Mouse (Mus musculus) adrenal gland, postnatal 4 days (tissue): Measurements from ENCODE around the gene Tex30. TPM values are rescaled to one million over a fixed set of nuclear protein-coding genes. Genes with fewer than 3 reads are reported as not detected.
A peak's percentile ranks its signal among the peaks of the same experiment; 100 is the strongest.

Experiments used
- DNase-seq, 2 experiments: peaks; one replicate each; pipeline ENCODE4 v3.0.0; 2021 to 2022; ENCODE audit warnings: low spot score in 2 of 2, mixed read lengths in 2 of 2
- long read RNA-seq, 2 experiments: library from polyadenylated mRNA; stranded (forward); transcript quantifications; one replicate each; pipeline ENCODE4 v2.0.0; 2021
- total RNA-seq, 2 experiments: library from RNA; stranded (reverse); gene quantifications; 2 replicates each; pipeline ENCODE4 v1.2.3; 2021

Gene Tex30
- 10 to 100 TPM; 13.3 to 15.9 TPM for total RNA-seq
- long read RNA-seq, experiment 1, transcript Tex30-211 (6 exons, 960 nt): major isoform, 5 of 12 reads
- long read RNA-seq, experiment 1, partial matches to known transcripts: 1 of 12 reads
- long read RNA-seq, experiment 1, other reads (novel, unspliced or antisense): 6 of 12 reads
- long read RNA-seq, experiment 2, transcript Tex30-211 (6 exons, 960 nt): major isoform, 9 of 17 reads
- long read RNA-seq, experiment 2, partial matches to known transcripts: 0 of 17 reads
- long read RNA-seq, experiment 2, other reads (novel, unspliced or antisense): 3 of 17 reads

DNA sequence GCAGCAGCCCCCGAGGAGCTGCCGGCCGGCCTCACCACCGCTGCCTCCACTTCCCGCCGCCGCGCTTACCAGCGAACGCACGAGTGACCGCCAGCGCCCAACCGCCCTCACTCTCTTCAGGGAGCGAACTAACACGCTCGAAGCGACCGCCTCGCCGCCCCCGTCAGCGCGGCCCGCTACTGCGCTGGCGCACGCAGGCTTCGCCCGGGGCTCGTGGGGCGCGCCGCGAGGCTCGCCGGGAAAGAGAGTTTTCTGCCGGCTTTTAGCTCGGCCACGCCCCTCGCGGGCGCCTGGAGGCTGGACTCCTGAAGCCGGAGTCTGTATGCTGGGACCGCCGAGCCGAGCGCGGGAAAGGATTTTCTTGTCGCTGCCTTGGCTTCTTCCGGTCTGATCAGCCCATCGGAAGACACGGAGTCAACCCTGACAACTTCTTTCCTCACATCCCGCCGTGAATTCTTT lies at the start of gene Tex30:
Gene Tex30, minus strand, starts transcription at position 183 of the 459 bp plus-strand sequence.
- peak; percentile 81 to 87 for DNase-seq

- DNase-seq: no peak
Measured at GRCm38 (mm10) chr1:44148706-44149105, 46.5 kb upstream of the Tex30 start.

DNA sequence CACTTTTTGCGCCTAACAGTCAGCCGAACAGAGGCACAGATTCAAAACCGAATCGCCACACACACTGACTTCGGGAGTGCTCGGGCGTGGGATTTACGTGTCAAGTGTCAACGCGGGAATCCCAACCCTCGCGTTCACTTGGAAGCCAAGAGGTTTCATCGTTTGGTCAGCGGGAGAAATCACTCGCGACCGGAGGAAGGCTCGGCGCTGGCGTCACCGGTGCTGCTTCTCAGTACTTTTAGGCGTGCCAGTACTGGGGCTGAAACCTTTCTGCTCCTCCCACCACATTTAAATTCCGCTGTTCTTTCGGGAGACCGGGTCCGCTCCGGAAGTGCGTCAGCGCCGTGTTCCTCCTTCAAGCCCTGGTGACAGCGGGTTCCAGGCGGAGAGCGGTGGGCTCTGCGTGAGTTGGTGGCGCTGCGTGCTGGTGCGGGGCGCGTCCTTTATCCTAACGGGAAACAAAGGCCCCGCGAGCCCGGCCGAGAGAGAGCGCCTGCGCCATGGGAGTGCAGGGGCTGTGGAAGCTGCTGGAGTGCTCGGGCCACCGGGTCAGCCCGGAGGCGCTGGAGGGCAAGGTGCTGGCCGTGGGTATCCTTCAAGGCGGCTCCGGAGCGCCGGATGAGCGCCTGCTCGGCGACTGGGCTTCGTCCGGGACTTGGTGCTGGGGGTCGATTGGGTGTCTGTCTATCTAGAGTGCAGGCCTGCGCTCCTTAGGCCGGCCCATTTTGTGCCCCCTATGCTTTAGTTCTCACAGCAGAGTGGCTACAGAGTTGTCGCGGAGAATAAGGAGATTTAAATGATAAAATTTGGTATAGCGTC lies 45.5 kb upstream of the Tex30 start, which contains the start of gene Ercc5:
Gene Ercc5, plus strand, starts transcription at position 182 of the 819 bp plus-strand sequence.
- peak; percentile 40 to 70 for DNase-seq

- no peak for DNase-seq
Measured at GRCm38 (mm10) chr1:44142747-44143146, 40.5 kb upstream of the Tex30 start.

- DNase-seq: no peak
Measured at GRCm38 (mm10) chr1:44140232-44140631, 38.0 kb upstream of the Tex30 start.

DNA sequence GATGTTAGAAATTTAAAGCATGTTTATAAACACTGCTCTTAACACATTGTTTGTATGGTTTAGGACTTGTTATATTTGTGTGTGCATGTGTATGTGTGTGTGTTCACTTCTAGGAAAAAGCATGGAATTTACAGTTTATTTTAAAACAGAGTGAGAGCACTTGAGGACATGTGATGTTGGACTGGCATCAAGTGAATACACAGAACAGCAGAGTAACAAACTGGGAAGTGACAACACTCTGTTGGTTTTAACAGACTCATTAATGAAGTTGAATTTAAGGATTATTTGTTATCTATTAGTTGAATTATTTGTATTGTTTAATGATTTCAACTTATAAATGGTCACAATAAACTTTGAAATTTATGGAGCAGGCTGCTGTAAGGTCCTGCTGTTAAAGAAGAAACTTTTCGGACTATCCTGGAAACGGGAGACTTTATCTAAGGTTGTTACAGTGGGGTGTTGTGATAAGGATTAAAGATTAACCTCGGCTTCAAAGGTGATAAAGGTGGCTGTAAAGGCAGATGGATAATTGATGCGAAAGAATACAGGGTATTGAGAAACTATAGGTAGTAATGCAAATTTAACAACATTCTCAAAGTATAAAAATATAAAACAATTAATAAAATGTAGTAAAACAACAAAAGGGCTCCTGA lies 27.8 kb upstream of the Tex30 start:
- no peak for DNase-seq

GRCm38 (mm10) chr1:44125590-44125989 lies 23.3 kb upstream of the Tex30 start:
- no peak for DNase-seq

- DNase-seq: no peak
Measured at GRCm38 (mm10) chr1:44122256-44122655, 20.0 kb upstream of the Tex30 start.

- DNase-seq: no peak
Measured at GRCm38 (mm10) chr1:44120074-44120406, 17.8 kb upstream of the Tex30 start.

DNA sequence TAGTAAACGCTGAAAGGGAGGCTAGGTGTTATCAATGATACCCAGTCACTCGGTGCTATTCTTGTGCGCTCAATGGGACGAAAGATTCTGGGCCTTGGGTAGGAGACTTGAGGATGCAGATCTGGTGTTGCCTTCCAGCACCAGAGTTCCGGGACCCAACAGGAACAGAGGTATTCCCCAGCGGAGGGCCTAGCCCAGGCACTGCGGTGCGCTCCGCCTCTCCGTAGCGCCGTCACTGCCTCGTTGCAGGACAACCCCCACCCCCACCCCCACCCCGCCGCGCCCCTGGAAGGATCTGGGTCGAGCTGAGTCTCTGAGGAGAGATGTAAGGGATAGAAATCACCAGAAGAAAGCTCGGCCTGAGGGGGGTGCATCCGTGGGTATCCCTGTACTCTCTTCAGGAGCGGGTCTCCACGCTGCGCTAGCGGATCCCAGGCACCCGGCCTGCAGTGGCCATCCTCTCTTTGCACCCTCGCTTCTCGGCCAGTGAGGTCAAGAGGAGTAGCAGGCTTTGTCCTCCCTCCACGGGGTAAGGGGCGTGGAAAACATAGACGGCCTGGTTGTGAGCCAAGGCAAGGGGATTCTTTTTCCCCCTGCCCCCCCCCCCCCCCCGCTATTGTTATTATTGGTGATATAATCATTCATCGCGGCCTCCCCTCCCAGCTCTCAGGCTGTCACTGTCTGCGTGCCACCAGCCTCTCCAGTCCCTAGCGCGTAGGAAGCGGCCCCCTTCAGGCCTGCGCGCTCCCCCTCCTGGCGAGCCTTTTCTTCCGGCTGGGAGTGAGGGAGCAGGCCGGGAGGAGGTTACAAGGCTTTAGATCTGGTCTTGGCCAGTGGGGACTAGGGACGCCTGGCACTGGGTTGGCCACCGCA lies 17.2 kb upstream of the Tex30 start:
- DNase-seq: peak; percentile 49 to 71

- peak; percentile 56 to 68 for DNase-seq
Measured at GRCm38 (mm10) chr1:44118239-44119054, 16.2 kb upstream of the Tex30 start, which contains the start of the genes Kdelc1 and Bivm. Kdelc1 (minus strand) TSS chr1:44118808. Bivm (plus strand) TSS chr1:44118957.

DNA sequence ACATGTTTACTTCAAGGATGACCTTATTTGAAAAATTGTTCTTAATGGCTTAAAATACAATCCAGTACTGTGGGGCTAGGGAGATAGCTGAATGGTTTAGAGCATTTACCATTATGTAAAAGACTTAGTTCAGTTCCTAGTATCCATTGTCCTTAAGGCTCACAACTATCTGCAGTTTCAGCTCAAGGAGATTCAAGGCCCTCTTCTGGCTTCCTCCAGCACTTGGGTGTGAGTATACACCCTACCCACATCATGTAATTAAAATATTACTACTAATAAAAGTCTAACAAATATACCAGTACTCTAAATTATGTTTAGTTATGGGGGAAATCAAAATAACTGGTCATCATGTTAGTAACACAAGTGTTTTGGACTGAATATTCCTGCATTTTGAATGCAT lies 15.3 kb upstream of the Tex30 start:
- DNase-seq: no peak

- DNase-seq: no peak
Measured at GRCm38 (mm10) chr1:44102939-44103338, 698 bp upstream of the Tex30 start.

DNA sequence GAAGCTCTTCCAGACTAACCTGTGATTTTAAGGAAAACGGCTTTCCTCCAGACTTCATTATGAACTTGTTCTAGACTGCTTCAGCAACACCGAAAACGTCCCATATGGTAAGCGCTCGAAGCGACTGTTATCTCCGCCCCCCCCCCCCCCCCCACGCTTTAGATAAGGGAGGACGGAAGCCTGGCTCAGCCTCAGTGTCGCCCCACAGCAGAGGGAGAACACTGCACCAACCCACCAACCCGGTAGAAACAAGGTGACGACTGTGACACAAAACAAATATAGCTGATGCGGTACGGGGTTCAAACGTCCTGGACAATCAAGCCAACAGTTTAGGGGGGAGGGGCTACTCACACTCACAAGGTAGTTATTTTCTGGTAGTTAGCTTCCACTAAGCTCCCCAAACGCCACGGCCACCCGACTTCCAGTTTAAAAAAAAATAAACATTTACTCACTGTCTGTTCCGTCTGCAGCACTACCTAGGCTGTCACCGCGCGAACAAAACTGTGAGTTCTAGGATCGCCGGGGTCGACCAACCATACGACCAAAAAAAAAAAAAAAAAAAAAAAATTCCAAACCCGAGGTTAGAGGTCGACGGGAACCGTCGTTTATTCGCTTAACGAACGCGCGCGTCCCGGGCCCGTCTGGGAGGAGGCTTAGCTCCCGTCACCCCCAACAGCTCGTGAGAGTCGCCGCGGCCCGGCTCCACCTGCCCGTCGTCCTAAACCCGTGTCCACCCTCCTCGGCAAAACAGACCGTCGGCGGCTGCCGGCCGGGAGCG lies 604 bp downstream of the Tex30 start:
- peak in 1 of 2 experiments; percentile 6 for DNase-seq

- DNase-seq: peak in 1 of 2 experiments; percentile 34
Measured at GRCm38 (mm10) chr1:44064625-44065024, 37.6 kb downstream of the Tex30 start.

- no peak for DNase-seq
Measured at GRCm38 (mm10) chr1:44063439-44063838, 38.8 kb downstream of the Tex30 start.

DNA sequence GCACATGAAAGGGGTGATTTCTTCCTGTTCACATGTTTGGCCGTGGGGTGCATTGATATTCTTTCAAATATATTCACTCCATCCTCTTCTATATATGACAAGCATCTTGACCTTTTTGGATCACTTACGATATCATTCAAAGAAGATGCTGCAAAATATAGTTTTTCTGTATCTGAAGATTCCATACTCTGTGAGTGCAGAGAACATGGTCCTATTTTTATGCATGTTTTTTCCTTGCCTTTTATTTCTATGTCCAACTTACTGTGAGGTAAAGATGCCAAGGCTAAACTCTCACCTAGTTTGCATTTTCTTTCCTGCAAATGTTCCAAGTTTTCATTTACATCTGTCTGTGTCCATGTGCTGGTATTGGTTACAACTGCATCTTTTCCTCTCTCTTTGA lies 40.4 kb downstream of the Tex30 start, which contains the start of gene Gm8251:
Gene Gm8251, minus strand, starts transcription at position 101 of the 400 bp plus-strand sequence.
- no peak for DNase-seq

DNA sequence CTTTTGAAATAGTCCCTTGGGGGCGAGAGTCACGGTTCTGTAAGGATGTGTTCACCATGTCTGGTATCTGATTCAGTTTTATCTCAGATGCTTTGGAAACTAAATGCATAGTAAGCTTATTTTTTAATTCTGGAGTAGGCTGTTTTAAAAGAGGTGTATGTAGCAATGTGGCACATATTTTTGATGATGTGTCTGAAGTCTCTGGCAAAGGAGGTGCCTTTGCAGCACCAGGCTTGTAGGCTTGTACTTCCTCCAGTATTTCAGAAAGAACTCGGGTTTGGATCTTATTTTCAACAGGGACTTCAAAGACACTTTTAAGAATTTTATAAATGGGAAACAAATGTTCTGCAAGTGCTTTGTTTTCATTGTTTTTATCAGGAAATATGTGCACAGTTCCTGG lies 44.4 kb downstream of the Tex30 start:
- no peak for DNase-seq

DNA sequence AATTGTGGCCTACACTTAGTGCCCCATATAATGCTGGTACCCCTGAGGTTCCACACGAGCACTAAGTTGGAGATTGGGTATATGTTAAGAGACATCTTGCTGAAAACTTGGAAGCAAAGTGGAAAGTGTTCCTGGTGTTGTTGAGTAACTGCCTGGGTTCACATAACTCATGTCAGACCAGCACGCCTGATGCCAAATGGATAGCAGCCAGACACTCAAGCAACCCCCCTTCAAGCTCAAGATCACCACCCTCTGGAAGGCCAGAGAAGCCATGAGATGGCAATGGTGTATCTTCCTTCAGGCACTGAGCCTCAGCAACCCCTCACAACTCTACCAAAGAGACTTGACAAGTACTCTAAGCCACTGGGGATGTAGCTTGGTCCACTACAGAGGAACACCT lies 55.7 kb downstream of the Tex30 start:
- peak in 1 of 2 experiments; percentile 43 for DNase-seq
